Mouse (Mus musculus): Measurements from ENCODE around the gene Sirt3. TPM values are rescaled to one million over a fixed set of nuclear protein-coding genes. Genes with fewer than 3 reads are reported as not detected.

Sirt3 gene
- polyA plus RNA-seq, 1 experiment from 2014 or later: 27.7 TPM

DNA sequence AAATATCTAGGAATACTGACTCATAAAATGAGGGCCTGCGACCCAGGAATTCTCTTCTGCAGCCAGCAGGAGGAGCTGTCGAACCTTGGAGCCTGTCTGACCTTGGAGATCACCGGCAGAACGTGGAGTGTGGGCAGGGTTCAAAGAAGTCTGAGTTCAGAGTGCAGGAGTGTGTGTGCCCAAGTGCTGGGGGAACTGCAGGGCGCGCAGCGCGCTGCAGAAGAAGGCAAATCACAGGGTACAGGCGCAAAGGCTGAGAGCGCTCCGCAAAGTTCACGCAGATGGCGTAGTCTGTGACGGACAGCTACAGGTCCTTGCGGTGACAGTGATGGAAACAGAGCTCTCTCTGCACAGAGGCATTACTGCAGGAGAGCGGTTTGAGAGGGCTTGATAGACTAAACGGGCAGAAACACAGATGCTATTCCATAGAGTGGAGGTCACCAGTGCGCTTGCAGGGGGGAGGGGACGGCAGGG, 26.6 kb upstream of the Sirt3 start:
- no peaks in the 10 kb centered on the region for H3K9me3 ChIP-seq
- 2% methylated on average over 19 of the region's 19 CpGs for WGBS
- peak overlapping the region; percentile 57; the same call in 1 of the 2 replicates for H3K27ac ChIP-seq
- peak; percentile 76 for ATAC-seq
- peak overlapping the region; percentile 80 for H3K4me2 ChIP-seq (replicated peaks)
- 0 out of 2 replicates have a peak, but pooled peaks cover 7% of the 10 kb centered on the region for H3K4me1 ChIP-seq (replicated peaks)
- peak overlapping the region; percentile 9 for H3K9ac ChIP-seq
- peak overlapping the region; percentile 34 for H3K4me3 ChIP-seq (replicated peaks)
- no peaks in the 10 kb centered on the region for H3K27me3 ChIP-seq (replicated peaks)
- no peaks in the 10 kb centered on the region for H3K36me3 ChIP-seq

GRCm38 (mm10) chr7:140908181-140908580, 26.1 kb upstream of the Sirt3 start:
- Histone ChIP-seq H3K9me3 (no peaks in the 10 kb centered on the region), H3K27ac (no peak overlapping the region), H3K4me3 (replicated peaks) (no peak overlapping the region), H3K27me3 (replicated peaks) (no peaks in the 10 kb centered on the region), H3K4me1 (replicated peaks) (0 out of 2 replicates have a peak, but pooled peaks cover 7% of the 10 kb centered on the region), H3K36me3 (no peaks in the 10 kb centered on the region), H3K9ac (no peak overlapping the region), H3K4me2 (replicated peaks) (no peak overlapping the region)
- 45% methylated on average over 7 of the region's 7 CpGs for WGBS
- ATAC-seq: no peak

DNA sequence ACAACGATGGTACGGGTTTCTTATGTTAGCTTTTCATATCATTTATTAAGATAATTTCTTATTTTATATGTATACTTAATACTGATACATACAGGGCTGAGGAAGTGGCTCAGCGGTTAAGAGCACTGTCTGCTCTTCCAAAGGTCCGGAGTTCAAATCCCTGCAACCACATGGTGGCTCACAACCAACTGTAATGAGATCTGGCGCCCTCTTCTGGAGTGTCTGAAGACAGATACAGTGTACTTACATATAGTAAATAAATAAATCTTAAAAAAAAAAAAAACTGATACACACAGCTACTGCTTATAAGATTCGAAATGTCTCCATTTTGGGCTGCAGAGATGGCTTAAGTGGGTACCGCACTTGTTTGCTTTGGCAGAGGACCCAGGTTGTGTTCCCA, 25.6 kb upstream of the Sirt3 start:
- no peak for ATAC-seq
- 90% methylated on average over 7 of the region's 7 CpGs for WGBS

GRCm38 (mm10) chr7:140907131-140907530, 25.0 kb upstream of the Sirt3 start:
- H3K9ac ChIP-seq: no peak overlapping the region
- H3K4me3 ChIP-seq (replicated peaks): no peak overlapping the region
- no peak overlapping the region for H3K27ac ChIP-seq
- WGBS: 81% methylated on average over 13 of the region's 13 CpGs
- ATAC-seq: no peak
- H3K27me3 ChIP-seq (replicated peaks): no peaks in the 10 kb centered on the region
- H3K36me3 ChIP-seq: no peaks in the 10 kb centered on the region
- no peaks in the 10 kb centered on the region for H3K9me3 ChIP-seq
- H3K4me2 ChIP-seq (replicated peaks): no peak overlapping the region
- H3K4me1 ChIP-seq (replicated peaks): 0 out of 2 replicates have a peak, but pooled peaks cover 7% of the 10 kb centered on the region

More for the DNA sequence above, 25.6 kb upstream of the Sirt3 start:
- Histone ChIP-seq H3K9ac (no peak overlapping the region), H3K36me3 (no peaks in the 10 kb centered on the region), H3K4me1 (replicated peaks) (0 out of 2 replicates have a peak, but pooled peaks cover 7% of the 10 kb centered on the region), H3K9me3 (no peaks in the 10 kb centered on the region), H3K4me2 (replicated peaks) (no peak overlapping the region), H3K27ac (no peak overlapping the region), H3K27me3 (replicated peaks) (no peaks in the 10 kb centered on the region), H3K4me3 (replicated peaks) (no peak overlapping the region)

DNA sequence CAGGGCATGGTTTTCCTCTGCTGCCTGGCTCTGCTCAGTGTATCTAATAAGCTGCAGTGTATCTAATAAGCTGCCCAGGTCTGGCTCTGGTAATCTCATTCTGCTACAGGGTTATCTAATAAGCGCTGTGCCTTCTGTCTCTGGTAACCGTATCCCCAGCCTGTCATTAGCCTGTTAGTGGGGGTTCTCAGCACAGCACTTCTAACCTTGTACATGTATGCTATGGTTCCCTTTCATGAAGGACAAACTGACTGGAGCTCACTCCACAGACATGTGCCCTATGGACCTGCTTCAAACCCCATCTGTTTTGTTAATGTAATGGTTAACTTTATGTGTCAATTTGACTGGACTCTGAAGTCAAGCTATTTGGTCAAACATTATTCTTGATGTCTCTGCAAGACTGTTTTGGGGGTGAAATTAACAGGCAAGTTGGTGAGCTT, 23.6 kb upstream of the Sirt3 start:
- H3K36me3 ChIP-seq: no peaks in the 10 kb centered on the region
- no peak for ATAC-seq

DNA sequence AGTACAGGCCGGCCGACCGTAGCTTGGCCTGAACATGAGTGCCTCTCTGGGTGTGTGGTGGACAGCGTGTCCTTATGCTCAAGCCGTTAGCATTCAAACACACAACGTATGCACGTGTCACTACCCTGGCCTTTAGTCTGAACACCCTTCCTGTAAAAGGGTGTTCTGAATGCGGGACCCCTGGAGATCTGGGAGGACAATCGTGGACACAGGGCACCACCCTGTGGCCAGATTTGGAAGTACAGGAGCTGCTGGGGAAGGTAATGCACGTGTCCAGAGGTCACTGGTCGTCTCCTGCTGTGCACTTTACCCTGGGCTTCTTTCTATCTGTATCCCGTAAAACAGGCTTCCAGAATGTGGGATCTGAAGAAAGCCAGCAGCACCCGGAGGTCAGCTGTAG, 21.1 kb upstream of the Sirt3 start:
- no peaks in the 10 kb centered on the region for H3K4me1 ChIP-seq (replicated peaks)
- H3K4me2 ChIP-seq (replicated peaks): no peak overlapping the region
- no peak overlapping the region for H3K4me3 ChIP-seq (replicated peaks)
- ATAC-seq: peak; percentile 52
- H3K36me3 ChIP-seq: peaks cover under 1% of the 10 kb centered on the region; the same call in 1 of the 2 replicates
- H3K27me3 ChIP-seq (replicated peaks): no peaks in the 10 kb centered on the region
- no peak overlapping the region for H3K9ac ChIP-seq
- H3K9me3 ChIP-seq: no peaks in the 10 kb centered on the region
- WGBS: 24% methylated on average over 13 of the region's 13 CpGs
- H3K27ac ChIP-seq: no peak overlapping the region

More for the DNA sequence above, 23.6 kb upstream of the Sirt3 start:
- Histone ChIP-seq H3K27ac (no peak overlapping the region), H3K4me2 (replicated peaks) (no peak overlapping the region), H3K9me3 (no peaks in the 10 kb centered on the region), H3K9ac (no peak overlapping the region), H3K4me1 (replicated peaks) (0 out of 2 replicates have a peak, but pooled peaks cover 7% of the 10 kb centered on the region), H3K27me3 (replicated peaks) (no peaks in the 10 kb centered on the region), H3K4me3 (replicated peaks) (no peak overlapping the region)
- WGBS: 65% methylated on average over 2 of the region's 2 CpGs

- Histone ChIP-seq H3K9me3 (no peaks in the 10 kb centered on the region), H3K4me3 (replicated peaks) (no peak overlapping the region), H3K27ac (no peak overlapping the region), H3K9ac (no peak overlapping the region), H3K36me3 (peaks cover 10% of the 10 kb centered on the region; the same call in 1 of the 2 replicates), H3K4me2 (replicated peaks) (no peak overlapping the region), H3K27me3 (replicated peaks) (no peaks in the 10 kb centered on the region), H3K4me1 (replicated peaks) (no peaks in the 10 kb centered on the region)
- no peak for ATAC-seq
- 85% methylated on average over 15 of the region's 15 CpGs for WGBS
These were observed 20.1 kb upstream of the Sirt3 start for GRCm38 (mm10) chr7:140902036-140902875.

DNA sequence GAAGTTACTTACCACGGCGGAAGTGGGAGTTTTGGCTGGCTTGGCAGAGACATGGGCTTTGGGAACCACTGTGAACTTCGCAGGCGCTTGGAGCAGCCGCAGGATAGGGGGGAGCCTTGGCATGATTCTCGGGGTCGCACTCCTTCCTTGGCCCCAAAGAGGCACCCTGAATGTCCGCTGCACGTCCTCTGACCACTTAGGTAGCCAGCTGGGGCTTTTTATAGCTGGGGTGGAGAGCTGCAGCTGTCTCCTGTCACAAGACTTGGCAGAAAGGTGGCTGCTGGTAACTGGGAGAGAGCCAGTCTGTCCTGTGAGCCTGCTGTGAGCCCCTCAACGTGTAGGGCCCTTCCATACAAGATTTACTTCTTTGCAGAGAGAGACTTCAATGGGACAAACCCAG, 18.1 kb upstream of the Sirt3 start, which contains the start of gene Cox8b:
Gene Cox8b, minus strand, starts transcription at position 227 of the 400 bp plus-strand sequence.
- no peaks in the 10 kb centered on the region for H3K4me1 ChIP-seq (replicated peaks)
- peaks cover 18% of the 10 kb centered on the region for H3K36me3 ChIP-seq
- ATAC-seq: no peak
- H3K9me3 ChIP-seq: no peaks in the 10 kb centered on the region
- WGBS: 69% methylated on average over 10 of the region's 10 CpGs
- no peak within 1 kb of the TSS for H3K27ac ChIP-seq
- no peak within 1 kb of the TSS for H3K4me3 ChIP-seq (replicated peaks)
- H3K27me3 ChIP-seq (replicated peaks): no peaks in the 10 kb centered on the region
- no peak within 1 kb of the TSS for H3K4me2 ChIP-seq (replicated peaks)
- H3K9ac ChIP-seq: no peak within 1 kb of the TSS

GRCm38 (mm10) chr7:140899121-140899520, 17.0 kb upstream of the Sirt3 start:
- Histone ChIP-seq H3K9ac (no peak overlapping the region), H3K9me3 (no peaks in the 10 kb centered on the region), H3K4me2 (replicated peaks) (no peak overlapping the region), H3K4me1 (replicated peaks) (no peaks in the 10 kb centered on the region), H3K4me3 (replicated peaks) (no peak overlapping the region), H3K27ac (no peak overlapping the region), H3K27me3 (replicated peaks) (no peaks in the 10 kb centered on the region), H3K36me3 (peaks cover 26% of the 10 kb centered on the region)
- 78% methylated on average over 3 of the region's 3 CpGs for WGBS
- no peak for ATAC-seq

- Histone ChIP-seq H3K27me3 (replicated peaks) (no peaks in the 10 kb centered on the region), H3K9ac (no peak overlapping the region), H3K4me2 (replicated peaks) (no peak overlapping the region), H3K4me3 (replicated peaks) (no peak overlapping the region), H3K27ac (no peak overlapping the region), H3K4me1 (replicated peaks) (no peaks in the 10 kb centered on the region), H3K36me3 (peaks cover 30% of the 10 kb centered on the region), H3K9me3 (no peaks in the 10 kb centered on the region)
- 92% methylated on average over 7 of the region's 7 CpGs for WGBS
- ATAC-seq: no peak
These were observed 15.8 kb upstream of the Sirt3 start for GRCm38 (mm10) chr7:140897863-140898262.

- no peaks in the 10 kb centered on the region for H3K9me3 ChIP-seq
- H3K27me3 ChIP-seq (replicated peaks): no peaks in the 10 kb centered on the region
- no peak overlapping the region for H3K9ac ChIP-seq
- H3K4me3 ChIP-seq (replicated peaks): no peak overlapping the region
- H3K4me2 ChIP-seq (replicated peaks): no peak overlapping the region
- H3K27ac ChIP-seq: no peak overlapping the region
- H3K36me3 ChIP-seq: peaks cover 37% of the 10 kb centered on the region
- 94% methylated on average over 3 of the region's 3 CpGs for WGBS
- no peaks in the 10 kb centered on the region for H3K4me1 ChIP-seq (replicated peaks)
- ATAC-seq: no peak
These were observed 12.5 kb upstream of the Sirt3 start for GRCm38 (mm10) chr7:140894611-140895010.

DNA sequence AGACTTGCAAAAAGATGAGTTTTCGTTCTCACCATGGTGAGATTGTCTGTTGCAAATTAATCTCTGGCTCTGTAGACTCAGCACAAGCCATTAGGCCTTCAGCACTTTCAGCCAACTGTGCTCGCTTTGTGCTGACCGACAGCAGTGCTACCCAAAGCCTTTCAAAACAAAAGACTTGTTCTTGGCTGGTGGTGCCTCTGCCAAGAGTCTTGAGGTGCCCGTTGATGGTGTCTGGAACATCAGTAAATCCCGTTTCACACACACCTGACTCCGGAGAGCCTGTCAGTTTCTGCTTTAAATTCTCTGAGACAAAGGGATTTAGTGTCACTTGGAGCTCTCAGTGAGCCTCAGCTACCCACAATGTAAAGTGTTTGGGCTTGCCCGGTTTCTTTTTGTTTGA, 11.9 kb upstream of the Sirt3 start:
- Histone ChIP-seq H3K36me3 (peaks cover 41% of the 10 kb centered on the region), H3K27me3 (replicated peaks) (no peaks in the 10 kb centered on the region), H3K27ac (no peak overlapping the region), H3K9ac (no peak overlapping the region), H3K4me3 (replicated peaks) (no peak overlapping the region), H3K4me2 (replicated peaks) (no peak overlapping the region), H3K4me1 (replicated peaks) (no peaks in the 10 kb centered on the region), H3K9me3 (no peaks in the 10 kb centered on the region)
- 90% methylated on average over 7 of the region's 7 CpGs for WGBS
- ATAC-seq: no peak
